Mouse (Mus musculus): ENCODE measurements around the gene Sfn. TPM values are rescaled to one million over a fixed set of nuclear protein-coding genes. Genes with fewer than 3 reads are reported as not detected.

Sfn gene
- polyA plus RNA-seq, 1 experiment from 2014 or later = 1.2 TPM

GRCm38 (mm10) chr4:133600306-133600705 lies 1.7 kb downstream of the Sfn start:
- ATAC-seq = no peak
- WGBS = 16% methylated on average over 9 of the region's 9 CpGs
- Histone ChIP-seq H3K27ac (no peak overlapping the region), H3K9ac (replicated peaks) (no peak overlapping the region), H3K36me3 (peaks cover 16% of the 10 kb centered on the region), H3K4me1 (replicated peaks) (peaks cover 17% of the 10 kb centered on the region), H3K4me2 (replicated peaks) (peak overlapping the region; percentile 62), H3K4me3 (replicated peaks) (peak overlapping the region; percentile 44), H3K27me3 (peaks cover 63% of the 10 kb centered on the region), H3K9me3 (no peaks in the 10 kb centered on the region)

- H3K9me3 ChIP-seq = no peaks in the 10 kb centered on the region
- H3K27me3 ChIP-seq = peaks cover 63% of the 10 kb centered on the region
- H3K4me3 ChIP-seq (replicated peaks) = peak overlapping the region; percentile 44
- H3K36me3 ChIP-seq = peaks cover 11% of the 10 kb centered on the region
- ATAC-seq = peak; percentile 95
- peak overlapping the region; percentile 62 for H3K4me2 ChIP-seq (replicated peaks)
- H3K4me1 ChIP-seq (replicated peaks) = peaks cover 17% of the 10 kb centered on the region
- H3K9ac ChIP-seq (replicated peaks) = peak overlapping the region; percentile 48
- H3K27ac ChIP-seq = no peak overlapping the region
- WGBS = under 1% methylated on average over 42 of the region's 50 CpGs
Measured at GRCm38 (mm10) chr4:133599571-133600073, 2.3 kb downstream of the Sfn start.

DNA sequence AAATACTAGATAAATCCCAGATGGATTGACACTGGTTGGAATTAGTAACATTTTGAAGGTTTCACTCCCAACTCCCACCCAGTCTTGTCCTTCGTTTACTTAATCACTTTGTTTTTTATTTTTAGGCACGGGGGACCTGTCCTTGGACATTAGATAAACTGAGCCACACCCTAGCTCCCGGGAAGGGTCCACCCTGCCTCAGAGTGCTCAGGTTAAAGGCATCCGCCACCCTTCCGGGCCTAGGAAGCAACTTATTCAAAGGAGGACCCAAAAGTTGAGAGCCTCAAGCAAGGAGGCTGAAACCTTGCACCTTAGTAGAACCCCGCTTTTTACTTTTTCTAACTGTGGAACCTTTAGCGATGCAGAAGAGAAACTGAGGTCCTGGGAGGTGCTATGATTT lies 2.9 kb downstream of the Sfn start:
- H3K9ac ChIP-seq (replicated peaks) = no peak overlapping the region
- H3K4me1 ChIP-seq (replicated peaks) = peaks cover 17% of the 10 kb centered on the region
- ATAC-seq = no peak
- peaks cover 9% of the 10 kb centered on the region for H3K36me3 ChIP-seq
- H3K4me2 ChIP-seq (replicated peaks) = peak overlapping the region; percentile 62
- H3K27me3 ChIP-seq = peaks cover 63% of the 10 kb centered on the region
- 31% methylated on average over 7 of the region's 7 CpGs for WGBS
- no peak overlapping the region for H3K27ac ChIP-seq
- no peaks in the 10 kb centered on the region for H3K9me3 ChIP-seq
- peak overlapping the region; percentile 44 for H3K4me3 ChIP-seq (replicated peaks)

- Histone ChIP-seq H3K36me3 (peaks cover 4% of the 10 kb centered on the region; the same call in 1 of the 2 replicates), H3K4me2 (replicated peaks) (no peak overlapping the region), H3K9me3 (no peaks in the 10 kb centered on the region), H3K27ac (no peak overlapping the region), H3K4me3 (replicated peaks) (no peak overlapping the region), H3K27me3 (peaks cover 63% of the 10 kb centered on the region), H3K4me1 (replicated peaks) (peaks cover 17% of the 10 kb centered on the region), H3K9ac (replicated peaks) (no peak overlapping the region)
- 48% methylated on average over 4 of the region's 4 CpGs for WGBS
- ATAC-seq = no peak
Measured at GRCm38 (mm10) chr4:133598616-133599015, 3.4 kb downstream of the Sfn start.

DNA sequence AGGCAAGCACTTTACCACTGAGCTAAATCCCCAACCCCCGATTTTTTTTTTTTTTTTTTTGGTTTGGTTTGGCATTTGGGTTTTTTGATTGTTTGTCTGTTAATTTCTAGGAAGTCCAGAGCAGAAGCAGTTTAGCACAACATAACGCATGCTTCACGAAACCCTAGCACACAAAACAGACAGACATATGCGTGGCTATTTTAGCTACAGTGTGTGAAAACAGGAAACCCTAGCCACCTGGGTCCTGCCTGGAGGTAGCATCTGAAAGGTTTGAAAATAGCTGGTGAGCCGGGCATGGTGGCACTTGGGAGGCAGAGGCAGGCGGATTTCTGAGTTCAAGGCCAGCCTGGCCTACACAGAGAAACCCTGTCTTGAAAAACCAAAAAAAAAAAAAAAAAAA lies 5.9 kb downstream of the Sfn start:
- H3K4me1 ChIP-seq (replicated peaks) = peaks cover 13% of the 10 kb centered on the region
- peaks cover 13% of the 10 kb centered on the region for H3K36me3 ChIP-seq
- H3K9ac ChIP-seq (replicated peaks) = no peak overlapping the region
- H3K27ac ChIP-seq = no peak overlapping the region
- H3K4me3 ChIP-seq (replicated peaks) = no peak overlapping the region
- no peaks in the 10 kb centered on the region for H3K9me3 ChIP-seq
- no peak for ATAC-seq
- H3K4me2 ChIP-seq (replicated peaks) = no peak overlapping the region
- WGBS = 85% methylated on average over 6 of the region's 6 CpGs
- H3K27me3 ChIP-seq = peaks cover 39% of the 10 kb centered on the region

- H3K9me3 ChIP-seq = no peaks in the 10 kb centered on the region
- H3K36me3 ChIP-seq = peaks cover 19% of the 10 kb centered on the region
- no peak overlapping the region for H3K27ac ChIP-seq
- H3K4me1 ChIP-seq (replicated peaks) = peaks cover 13% of the 10 kb centered on the region
- H3K9ac ChIP-seq (replicated peaks) = no peak overlapping the region
- H3K4me2 ChIP-seq (replicated peaks) = no peak overlapping the region
- peaks cover 34% of the 10 kb centered on the region for H3K27me3 ChIP-seq
- WGBS = 75% methylated on average over 7 of the region's 7 CpGs
- ATAC-seq = no peak
- H3K4me3 ChIP-seq (replicated peaks) = no peak overlapping the region
Measured at GRCm38 (mm10) chr4:133595538-133595937, 6.4 kb downstream of the Sfn start.

DNA sequence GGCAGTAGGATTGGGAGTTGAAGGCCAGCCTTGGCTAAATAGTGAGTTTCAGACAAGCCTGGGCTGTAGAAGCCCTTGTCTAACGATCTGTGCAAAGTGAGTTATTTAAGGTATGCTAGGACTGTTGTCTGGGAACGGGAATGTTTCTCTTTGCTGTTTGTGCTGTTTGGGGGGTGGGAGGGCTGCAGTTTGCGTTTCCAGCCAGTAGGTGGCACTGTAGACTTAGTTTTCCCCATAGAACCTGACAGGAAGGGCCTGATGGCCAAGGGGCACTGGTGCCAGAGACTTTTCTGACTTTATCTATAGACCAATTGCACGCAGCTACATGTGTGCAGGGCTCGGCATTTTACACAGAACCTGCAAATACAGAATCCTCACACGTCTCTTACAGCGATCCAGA lies 9.4 kb downstream of the Sfn start:
- no peak overlapping the region for H3K4me3 ChIP-seq (replicated peaks)
- H3K4me2 ChIP-seq (replicated peaks) = no peak overlapping the region
- no peaks in the 10 kb centered on the region for H3K4me1 ChIP-seq (replicated peaks)
- H3K36me3 ChIP-seq = peaks cover 49% of the 10 kb centered on the region
- peak; percentile 17; the same call in 1 of the 2 replicates for ATAC-seq
- H3K27ac ChIP-seq = no peak overlapping the region
- H3K27me3 ChIP-seq = 0 out of 2 replicates have a peak, but pooled peaks cover 5% of the 10 kb centered on the region
- H3K9me3 ChIP-seq = no peaks in the 10 kb centered on the region
- WGBS = 32% methylated on average over 7 of the region's 7 CpGs
- H3K9ac ChIP-seq (replicated peaks) = no peak overlapping the region

GRCm38 (mm10) chr4:133584059-133584951 lies 17.7 kb downstream of the Sfn start, which contains the start of gene Gpn2:
Gpn2 (plus strand) TSS chr4:133584362.
- Histone ChIP-seq H3K4me2 (replicated peaks) (peak within 1 kb of the TSS; percentile 100), H3K36me3 (peaks cover 73% of the 10 kb centered on the region), H3K4me3 (replicated peaks) (peak within 1 kb of the TSS; percentile 99), H3K9ac (replicated peaks) (peak within 1 kb of the TSS; percentile 86), H3K27ac (peak within 1 kb of the TSS; percentile 85), H3K27me3 (no peaks in the 10 kb centered on the region), H3K9me3 (no peaks in the 10 kb centered on the region), H3K4me1 (replicated peaks) (peaks cover 21% of the 10 kb centered on the region)
- WGBS = 2% methylated on average over 65 of the region's 65 CpGs
- peak; percentile 94 for ATAC-seq

GRCm38 (mm10) chr4:133583690-133584058 lies 18.3 kb downstream of the Sfn start:
- no peaks in the 10 kb centered on the region for H3K9me3 ChIP-seq
- H3K4me3 ChIP-seq (replicated peaks) = peak overlapping the region; percentile 99
- 64% methylated on average over 6 of the region's 6 CpGs for WGBS
- peak overlapping the region; percentile 86 for H3K9ac ChIP-seq (replicated peaks)
- peak; percentile 47; the same call in 1 of the 2 replicates for ATAC-seq
- peak overlapping the region; percentile 85 for H3K27ac ChIP-seq
- peak overlapping the region; percentile 100 for H3K4me2 ChIP-seq (replicated peaks)
- peaks cover 73% of the 10 kb centered on the region for H3K36me3 ChIP-seq
- peaks cover 21% of the 10 kb centered on the region for H3K4me1 ChIP-seq (replicated peaks)
- H3K27me3 ChIP-seq = no peaks in the 10 kb centered on the region

- Histone ChIP-seq H3K9ac (replicated peaks) (no peak overlapping the region), H3K4me3 (replicated peaks) (no peak overlapping the region), H3K4me1 (replicated peaks) (peaks cover 16% of the 10 kb centered on the region), H3K27me3 (no peaks in the 10 kb centered on the region), H3K27ac (no peak overlapping the region), H3K4me2 (replicated peaks) (no peak overlapping the region), H3K36me3 (peaks cover 51% of the 10 kb centered on the region), H3K9me3 (no peaks in the 10 kb centered on the region)
- WGBS = 73% methylated on average over 12 of the region's 12 CpGs
- ATAC-seq = no peak
Measured at GRCm38 (mm10) chr4:133577983-133578382, 24.0 kb downstream of the Sfn start.

DNA sequence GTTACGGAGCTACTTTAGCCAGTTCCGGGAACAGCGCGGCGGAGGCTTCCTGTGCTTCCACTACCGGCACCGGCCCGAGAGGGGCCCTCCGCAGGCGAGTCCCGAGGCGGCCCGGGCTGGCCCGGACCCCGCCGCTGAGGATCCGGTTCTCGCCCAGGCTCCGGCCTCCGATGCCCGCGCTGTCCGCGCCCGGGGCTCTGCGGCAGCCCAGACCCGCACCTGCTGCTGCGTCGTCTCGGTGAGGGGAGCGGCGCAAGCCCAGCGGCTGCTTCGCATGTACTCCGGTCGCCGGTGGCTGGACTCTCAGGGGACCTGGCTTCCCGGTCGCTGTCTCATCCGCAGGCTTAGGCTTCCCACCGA lies 27.1 kb downstream of the Sfn start:
- H3K4me1 ChIP-seq (replicated peaks) = peaks cover 16% of the 10 kb centered on the region
- peak overlapping the region; percentile 80 for H3K4me2 ChIP-seq (replicated peaks)
- WGBS = under 1% methylated on average over 41 of the region's 41 CpGs
- ATAC-seq = peak; percentile 72
- H3K27me3 ChIP-seq = no peaks in the 10 kb centered on the region
- H3K27ac ChIP-seq = peak overlapping the region; percentile 67; the same call in 1 of the 2 replicates
- H3K9me3 ChIP-seq = no peaks in the 10 kb centered on the region
- peaks cover 22% of the 10 kb centered on the region for H3K36me3 ChIP-seq
- peak overlapping the region; percentile 89 for H3K9ac ChIP-seq (replicated peaks)
- H3K4me3 ChIP-seq (replicated peaks) = peak overlapping the region; percentile 97

- Histone ChIP-seq H3K27ac (peak within 1 kb of the TSS; percentile 86), H3K27me3 (no peaks in the 10 kb centered on the region), H3K4me3 (replicated peaks) (peak within 1 kb of the TSS; percentile 97), H3K4me2 (replicated peaks) (peak within 1 kb of the TSS; percentile 80), H3K9me3 (no peaks in the 10 kb centered on the region), H3K4me1 (replicated peaks) (peaks cover 16% of the 10 kb centered on the region), H3K9ac (replicated peaks) (peak within 1 kb of the TSS; percentile 89), H3K36me3 (peaks cover 16% of the 10 kb centered on the region)
- ATAC-seq = peak; percentile 92
- 6% methylated on average over 44 of the region's 44 CpGs for WGBS
Measured at GRCm38 (mm10) chr4:133574070-133574842, 27.7 kb downstream of the Sfn start, which contains the start of gene Gpatch3. Gpatch3 (plus strand) TSS chr4:133574745.

Measured in midbrain, embryonic 13.5 days (tissue).